Mouse (Mus musculus): ENCODE data around the gene 5430427O19Rik.

5430427O19Rik gene

DNA sequence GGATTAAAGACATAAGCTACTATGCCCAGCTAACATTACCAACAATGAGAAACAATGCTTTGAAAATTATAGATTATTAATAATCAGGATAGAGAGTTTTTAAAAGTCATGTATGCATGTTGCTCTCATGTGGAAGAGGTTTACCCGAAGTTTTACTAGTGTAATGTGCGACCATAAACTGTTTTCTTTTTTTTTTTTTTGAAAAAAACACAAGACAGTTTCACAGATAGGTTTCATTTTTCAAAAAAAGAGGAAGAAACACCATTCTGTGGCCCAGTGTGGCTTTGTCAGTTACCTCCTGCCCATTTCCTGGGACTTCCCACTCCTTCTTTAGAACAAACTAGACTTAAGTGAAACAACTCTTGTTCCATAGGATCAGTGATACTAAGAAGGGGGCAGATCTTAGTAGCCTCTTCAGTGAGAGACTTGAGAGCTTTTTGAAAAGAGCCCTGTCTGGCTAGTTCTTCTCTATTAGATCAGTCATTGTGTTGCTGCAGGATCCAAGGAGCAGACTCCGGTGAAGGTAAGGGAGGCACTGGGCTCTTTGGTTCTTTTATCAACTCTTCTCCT lies at the start of gene 5430427O19Rik:
TSS of gene 5430427O19Rik (plus strand) at position 441 of the 570 bp plus-strand sequence.
- peak; percentile 44 to 49 for DNase-seq

DNA sequence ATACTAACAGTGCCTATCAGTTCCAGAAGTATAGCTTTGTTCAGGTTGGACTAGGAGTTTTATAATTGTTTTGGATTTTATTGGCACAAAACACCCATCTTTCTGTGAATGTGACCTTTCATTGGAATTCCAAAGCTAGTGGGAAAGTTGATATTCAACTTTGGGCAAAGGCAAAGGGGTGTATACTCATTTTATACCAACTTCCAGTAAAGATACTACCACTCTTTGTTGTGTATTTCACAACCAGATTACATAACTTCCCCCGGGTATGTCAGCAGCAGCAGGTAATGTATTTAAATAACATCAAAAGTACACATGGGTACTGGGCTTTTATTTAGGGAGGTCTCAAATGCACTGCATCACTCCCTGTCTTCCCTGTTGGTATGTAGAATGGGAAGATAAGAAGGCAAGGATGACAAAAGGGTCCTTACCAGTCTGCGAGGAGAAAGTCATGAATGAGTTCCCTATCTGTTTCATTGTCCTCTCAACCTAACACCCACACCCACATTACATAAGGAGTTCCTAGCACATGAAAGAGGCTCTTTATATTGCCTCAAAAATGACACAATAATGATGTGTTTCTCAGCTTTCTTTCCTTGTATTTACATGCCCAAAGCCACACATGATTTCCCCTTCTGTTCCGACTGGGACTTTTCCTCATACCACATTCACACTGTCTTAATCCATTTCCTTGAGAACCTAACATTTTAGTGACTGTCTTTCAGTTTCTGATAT lies 42.3 kb upstream of the 5430427O19Rik start:
- DNase-seq: no peak

DNA sequence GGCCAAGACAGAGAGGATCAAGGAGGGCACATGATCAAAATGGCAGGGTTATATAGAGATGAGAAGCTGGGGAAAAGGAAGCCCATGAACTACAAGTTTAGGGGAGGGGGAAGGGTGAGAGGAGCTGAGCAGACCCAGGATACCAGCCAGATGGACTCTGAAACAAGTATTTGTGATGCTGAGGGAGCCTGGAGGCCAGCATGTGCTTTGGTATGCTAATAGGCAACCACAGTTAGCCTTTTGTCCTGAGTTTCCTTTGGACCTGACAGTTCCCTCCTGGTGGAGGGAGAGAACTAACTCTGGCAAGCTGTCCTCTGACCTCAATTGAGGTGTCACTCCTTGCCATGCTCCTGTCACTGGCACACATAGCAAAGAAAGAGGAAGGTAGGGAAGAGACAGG lies 41.2 kb upstream of the 5430427O19Rik start:
- no peak for DNase-seq

DNA sequence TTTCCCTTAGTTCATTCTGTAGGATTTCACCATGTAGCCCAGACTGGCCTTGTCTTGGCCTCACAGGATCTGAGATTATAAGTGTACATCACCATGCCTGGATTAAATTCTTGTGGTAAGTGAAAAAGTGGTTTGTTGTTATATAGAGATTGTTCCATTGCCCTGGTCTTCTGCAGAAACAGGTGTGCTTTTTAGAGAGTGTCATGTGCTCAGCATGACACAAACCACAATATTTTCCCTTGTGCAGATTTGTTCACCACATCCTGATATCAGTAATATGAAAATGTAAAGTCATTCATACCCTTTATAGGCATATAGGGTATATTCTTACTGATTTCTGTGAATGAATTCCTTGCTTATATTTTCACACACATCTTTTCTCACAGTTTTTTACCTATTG lies 31.0 kb upstream of the 5430427O19Rik start:
- peak in 1 of 2 experiments; percentile 7 for DNase-seq

DNA sequence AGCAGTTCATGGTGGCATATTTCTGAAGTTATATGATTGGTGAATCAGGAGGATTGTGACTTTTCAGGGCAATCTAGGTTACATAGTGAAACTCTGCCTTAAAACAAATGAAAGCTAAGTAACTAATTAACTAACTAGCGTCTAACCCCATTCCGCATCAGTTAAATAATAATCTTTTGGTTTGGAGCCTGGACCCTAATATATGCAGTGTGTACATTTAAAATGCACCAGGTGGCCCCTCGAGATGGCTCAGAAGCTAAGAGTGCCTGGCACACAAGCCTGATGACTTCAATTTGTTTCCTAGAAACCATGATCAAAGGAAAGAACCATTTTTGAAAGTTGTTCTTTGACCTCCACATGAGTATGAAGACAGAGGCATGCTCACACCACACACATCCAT lies 14.2 kb upstream of the 5430427O19Rik start:
- DNase-seq: no peak

DNA sequence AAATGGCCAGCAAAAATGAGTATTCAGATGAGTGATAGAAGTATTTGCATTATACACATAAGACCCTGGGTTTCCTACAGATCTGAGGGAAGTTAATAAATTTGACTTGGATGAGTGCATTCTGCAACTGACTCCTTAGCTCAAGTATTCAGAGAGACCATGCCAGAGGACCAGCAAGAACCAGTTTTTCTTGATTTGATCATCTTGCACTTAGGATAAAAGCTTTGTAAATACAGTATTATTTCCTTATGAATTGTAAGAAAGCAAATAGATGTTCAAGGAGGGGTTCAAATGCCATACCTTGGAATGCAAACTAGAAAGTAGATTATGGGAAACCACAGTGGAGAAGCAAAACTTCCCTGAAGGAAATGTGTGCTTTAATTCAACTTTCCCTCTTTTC lies 13.0 kb upstream of the 5430427O19Rik start:
- DNase-seq: no peak

DNA sequence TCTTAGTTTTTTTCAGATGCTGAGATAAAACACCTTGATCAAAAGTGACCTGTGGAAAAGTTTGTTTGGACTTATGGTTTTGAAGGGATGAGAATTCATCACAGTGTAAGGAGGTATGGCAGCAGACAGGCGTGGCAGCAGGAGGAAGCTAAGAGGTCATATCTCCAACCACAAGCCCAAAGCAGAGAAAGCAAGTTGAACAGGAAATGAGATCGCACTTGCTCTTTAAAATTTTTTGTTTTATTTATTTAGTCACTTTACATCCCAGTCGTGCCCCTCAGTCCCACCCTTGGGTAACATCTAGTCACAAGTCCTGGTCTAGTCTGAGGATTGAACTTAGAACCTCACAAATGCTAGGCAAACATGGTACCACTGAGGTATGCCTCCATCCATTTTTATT lies 2.1 kb upstream of the 5430427O19Rik start:
- DNase-seq: no peak

DNA sequence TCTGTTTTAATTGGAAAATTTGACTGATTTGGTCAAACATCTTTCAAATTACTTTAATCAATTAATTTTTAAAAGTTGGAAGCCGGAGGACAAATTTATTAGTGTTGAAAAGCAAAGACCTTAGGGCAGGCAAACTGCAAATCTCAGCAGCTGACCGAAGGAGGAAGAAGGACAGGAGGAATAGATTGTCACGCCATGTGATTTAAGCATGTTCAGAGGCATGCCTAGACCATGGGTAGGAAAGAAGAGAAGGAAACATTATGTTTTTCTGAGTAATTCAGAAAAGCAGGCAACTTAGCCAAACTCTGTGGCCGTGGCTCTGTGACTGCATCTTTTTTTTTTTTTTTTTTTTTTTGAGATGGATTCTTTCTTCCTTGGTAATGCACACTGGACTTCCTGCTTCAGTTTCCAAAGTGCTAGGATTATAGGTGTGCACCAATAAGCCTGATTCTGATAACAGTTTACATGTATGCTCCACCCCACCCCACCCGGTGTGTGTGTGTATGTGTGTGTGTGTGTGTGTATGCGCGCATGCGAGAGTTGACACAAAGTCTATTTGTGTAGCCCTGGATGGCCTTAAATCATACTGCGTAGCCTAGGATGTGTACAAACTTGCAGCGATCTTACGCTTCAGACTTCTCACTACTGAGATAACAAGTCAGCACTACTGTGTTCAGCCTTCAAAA lies 1.4 kb downstream of the 5430427O19Rik start:
- DNase-seq: peak; percentile 28 to 33

DNA sequence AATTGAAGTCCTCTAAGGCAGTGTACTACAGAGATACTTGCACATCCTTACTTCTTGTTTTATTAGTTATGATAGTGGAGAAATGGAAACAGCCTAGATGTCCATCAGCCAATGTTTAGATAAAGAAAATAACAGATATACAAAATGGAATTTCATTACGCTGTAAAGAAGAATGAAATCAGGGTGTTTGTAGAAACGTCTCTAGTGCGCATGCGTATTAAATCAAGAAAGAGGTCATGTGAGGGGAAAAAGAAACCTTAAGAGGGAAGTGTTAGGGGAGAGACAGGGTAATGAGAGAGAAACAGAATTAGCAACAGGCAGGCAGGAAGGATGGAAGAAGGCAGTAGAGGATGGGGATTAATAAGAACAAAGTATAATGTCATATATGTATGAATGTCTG lies 4.2 kb downstream of the 5430427O19Rik start:
- no peak for DNase-seq

DNA sequence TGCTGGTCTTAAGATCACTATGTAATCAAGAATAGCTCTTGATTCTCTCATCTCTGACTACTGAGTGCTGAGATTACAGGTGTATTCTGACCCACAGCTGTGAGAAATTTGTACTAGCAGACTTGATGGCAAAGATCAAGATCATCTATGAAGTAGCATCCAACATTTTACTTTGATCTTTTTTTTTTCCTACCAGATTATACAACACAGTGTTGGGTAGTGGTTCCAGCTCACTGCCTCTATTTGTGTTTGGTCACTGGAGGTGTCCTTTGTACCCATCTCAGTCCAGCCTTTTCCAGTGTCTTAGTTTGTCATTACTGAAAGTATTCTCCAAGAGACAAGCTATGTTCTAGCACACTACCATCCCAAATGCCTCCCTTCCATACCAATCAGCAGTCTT lies 5.8 kb downstream of the 5430427O19Rik start:
- DNase-seq: no peak

DNA sequence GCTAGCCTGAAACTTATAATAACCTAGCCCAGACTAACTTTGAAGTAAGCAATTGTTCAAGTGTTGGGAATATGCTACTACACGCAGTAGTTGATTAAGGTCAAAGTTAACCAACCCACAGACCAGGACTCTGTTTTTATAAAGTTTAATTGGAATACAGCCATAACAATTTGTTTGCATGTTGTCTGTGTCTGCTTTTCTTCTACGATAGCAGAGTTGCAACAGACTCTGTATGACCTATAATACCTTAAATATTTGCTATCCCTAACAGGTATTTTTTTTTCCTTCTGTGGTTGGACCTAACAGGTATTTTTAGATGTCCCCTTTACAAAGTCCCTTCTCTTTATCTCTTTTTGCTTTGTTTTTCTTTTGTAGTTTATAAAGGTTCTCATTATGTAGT lies 7.6 kb downstream of the 5430427O19Rik start:
- DNase-seq: no peak

DNA sequence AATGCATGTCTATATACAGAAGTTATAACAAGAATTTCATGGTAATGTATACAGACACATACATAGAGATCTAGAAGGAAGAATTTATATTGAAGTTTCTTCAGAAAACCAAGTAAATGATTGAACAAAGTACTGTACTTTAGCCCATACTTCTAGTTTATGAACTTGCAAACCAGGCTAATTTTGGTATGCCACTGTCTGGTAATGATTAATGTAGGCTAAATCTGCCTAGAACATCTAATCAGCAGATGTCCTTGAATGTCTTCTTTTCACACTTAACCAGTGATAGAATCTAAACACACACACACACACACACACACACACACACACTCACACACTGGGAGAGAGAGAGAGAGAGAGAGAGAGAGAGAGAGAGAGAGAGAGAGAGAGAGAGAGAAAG lies 8.1 kb downstream of the 5430427O19Rik start:
- DNase-seq: no peak

DNA sequence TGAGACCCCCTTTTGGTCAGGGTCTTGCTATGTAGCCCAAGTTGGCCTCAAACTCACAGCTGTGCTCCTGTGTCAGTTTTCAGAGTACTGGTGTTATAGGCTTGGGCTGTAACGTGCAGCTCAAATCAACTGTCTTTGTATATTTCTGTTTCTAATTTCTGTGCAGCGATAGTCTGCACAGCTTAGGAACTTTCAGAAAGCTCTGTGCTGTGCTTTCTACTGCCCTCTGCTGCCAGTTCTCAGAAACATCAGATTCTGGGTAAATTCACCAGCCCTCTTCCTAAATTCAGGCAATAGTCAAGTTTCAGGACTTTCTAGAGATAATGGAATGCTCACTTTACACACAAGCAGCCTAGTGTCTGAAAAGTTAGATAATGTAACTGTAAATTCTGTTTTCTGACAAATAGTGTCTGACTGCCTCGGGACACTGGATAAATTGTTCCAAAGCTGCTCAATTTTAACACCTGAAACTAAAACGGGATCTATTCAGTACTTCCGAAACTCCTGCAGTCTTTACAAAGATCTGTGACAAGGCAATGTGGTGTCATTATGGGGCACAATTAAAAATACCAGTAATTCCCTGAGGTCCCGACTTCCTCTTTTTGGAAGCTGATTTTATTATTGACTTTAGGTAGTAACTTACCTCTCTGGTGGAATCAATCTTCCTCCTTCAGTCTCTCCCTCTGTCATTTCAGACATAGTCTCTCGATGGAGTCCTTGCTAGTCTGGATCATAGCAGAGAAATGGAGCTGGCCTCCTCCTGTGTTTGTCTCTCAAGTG lies 9.2 kb downstream of the 5430427O19Rik start:
- DNase-seq: peak; percentile 30

DNA sequence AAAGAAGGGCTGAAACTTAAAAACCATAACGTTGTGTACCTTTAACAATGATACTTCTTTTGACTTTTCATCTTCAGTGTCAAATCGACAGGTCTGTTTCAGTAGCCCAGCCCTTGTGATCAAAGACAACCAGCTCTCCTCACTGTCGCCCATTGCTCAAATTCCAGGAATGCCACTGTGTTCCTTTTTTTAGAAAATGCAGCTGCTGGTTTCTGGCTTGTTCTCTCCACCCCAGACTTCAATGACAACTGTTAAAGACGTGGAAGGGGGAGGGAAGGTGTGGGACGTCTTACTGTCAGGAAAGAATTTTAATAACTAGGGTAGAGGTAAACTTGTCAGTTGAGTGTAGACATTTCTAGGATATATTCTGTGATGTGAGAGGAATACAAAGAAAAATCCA lies 16.5 kb downstream of the 5430427O19Rik start:
- no peak for DNase-seq

DNA sequence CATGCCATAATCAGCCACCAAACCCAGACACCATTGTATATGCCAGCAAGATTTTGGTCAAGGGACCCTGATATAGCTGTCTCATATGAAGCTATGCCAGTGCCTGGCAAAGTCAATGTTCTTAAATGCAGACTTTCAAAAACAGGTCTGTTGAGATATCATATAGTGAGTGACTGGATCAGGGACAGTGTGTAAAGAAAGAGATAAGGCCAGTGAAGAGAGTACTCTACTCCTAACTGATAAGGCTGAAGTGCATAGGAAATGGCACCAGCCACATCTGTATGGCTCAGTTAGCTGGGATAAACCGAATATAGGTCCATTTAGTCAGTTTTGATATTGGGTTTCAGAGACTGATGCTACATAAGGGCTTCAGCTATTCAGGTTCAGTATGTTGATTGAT lies 31.0 kb downstream of the 5430427O19Rik start:
- no peak for DNase-seq

DNA sequence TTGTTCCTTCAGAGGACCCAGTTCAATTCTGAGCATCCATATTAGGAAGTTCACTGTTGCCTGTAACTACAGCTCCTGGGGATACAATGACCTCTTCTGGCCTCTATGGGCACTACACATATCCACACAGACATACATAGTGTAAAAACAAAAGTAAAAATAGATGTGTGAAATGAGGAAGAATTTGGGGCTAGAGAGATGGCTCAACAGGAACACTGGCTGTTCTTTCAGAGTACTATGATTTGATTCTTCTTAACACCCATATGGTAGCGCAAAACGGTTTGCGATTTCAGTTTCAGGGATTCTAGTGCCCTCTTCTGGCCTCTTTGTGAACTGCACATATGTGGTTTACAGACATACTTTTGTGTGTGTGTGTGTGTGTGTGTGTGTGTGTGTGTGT lies 48.9 kb downstream of the 5430427O19Rik start:
- DNase-seq: peak; percentile 53 to 61

DNA sequence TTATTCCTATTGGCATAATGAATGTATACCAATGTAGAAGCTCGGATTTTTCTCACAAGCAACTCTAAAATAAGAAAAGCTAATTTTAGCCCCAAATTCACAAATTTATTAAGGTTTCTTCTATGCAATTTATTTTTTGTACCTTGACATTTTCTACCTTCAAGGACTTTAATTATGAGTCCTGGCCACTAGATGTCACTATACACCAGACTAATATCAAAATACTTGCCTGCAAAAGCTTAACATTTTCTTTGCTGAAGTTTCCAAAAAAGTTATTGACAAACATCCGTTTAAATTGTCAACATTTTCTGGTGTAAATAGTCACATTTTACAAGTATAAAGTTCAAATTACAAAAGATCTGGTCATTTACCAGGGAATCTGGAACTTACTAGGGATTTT lies 62.8 kb downstream of the 5430427O19Rik start:
- no peak for DNase-seq

Data from B cell, adult 2 months (primary cell).